Mouse (Mus musculus) megakaryocyte progenitor cell, adult 5-6 weeks (primary cell): Measurements from ENCODE around the gene Lin7a. TPM values are rescaled to one million over a fixed set of nuclear protein-coding genes. Genes with fewer than 3 reads are reported as not detected.

Experiments
- ATAC-seq: replicated peaks from 2 replicates; pipeline ENCODE4 v1.8.0; 2016; ENCODE audit warnings: mild to moderate bottlenecking, moderate TSS enrichment, inconsistent platforms; ENCODE audit not compliant: poor library complexity
- total RNA-seq, 2 experiments: library from RNA; stranded (forward) in 1 of 2; stranded (reverse) in 1 of 2; fragments of 157-497, 149-512 nt in 1 of 2; fragments of 200-1000 nt in 1 of 2; gene quantifications; 2 replicates each; pipeline versions ENCODE4 v1.2.3 to v1.2.4; 2015 to 2017

Lin7a gene
- total RNA-seq (2015) (not detected in 2 replicates), total RNA-seq (2017) (not detected in 2 replicates)

DNA sequence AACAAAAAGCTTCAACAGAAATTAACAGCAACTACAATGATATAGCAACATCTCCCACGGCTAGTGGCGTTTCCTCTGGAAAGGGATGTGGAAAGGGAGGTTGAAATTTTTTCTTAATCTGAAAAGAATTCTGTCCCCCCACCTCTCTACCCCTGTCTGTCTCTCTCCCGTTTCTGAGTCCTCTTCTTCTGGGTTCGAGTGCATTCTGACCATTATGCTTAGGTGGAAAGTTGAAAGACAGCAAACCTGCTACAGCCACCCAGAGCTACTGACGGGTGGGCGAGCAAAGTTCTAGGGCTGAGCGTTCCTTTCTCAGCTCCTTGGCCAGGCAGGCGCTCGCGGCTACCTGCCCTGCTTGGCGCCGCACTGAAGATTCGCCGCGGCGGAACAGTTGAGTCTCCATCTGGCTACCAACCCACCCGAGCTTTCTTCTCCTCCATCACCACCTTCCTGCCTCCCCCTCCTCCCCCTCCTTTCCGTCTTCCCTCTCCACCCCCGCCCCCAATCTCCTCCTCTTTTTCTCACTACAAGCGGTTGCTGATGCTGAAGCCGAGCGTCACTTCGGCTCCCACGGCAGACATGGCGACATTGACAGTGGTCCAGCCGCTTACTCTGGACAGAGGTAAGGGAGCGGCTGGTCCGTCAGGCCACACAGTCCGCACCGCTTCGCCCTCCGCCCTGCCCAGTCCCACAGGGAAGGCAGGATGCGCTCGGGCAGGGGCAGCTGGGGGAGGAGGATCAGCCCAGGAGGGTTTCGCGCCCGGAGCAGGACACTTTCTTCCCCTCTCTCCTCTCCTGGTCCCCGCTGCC, at the start of gene Lin7a:
Lin7a (plus strand) TSS at position 366 of the 810 bp plus-strand sequence.
- no peak for ATAC-seq

DNA sequence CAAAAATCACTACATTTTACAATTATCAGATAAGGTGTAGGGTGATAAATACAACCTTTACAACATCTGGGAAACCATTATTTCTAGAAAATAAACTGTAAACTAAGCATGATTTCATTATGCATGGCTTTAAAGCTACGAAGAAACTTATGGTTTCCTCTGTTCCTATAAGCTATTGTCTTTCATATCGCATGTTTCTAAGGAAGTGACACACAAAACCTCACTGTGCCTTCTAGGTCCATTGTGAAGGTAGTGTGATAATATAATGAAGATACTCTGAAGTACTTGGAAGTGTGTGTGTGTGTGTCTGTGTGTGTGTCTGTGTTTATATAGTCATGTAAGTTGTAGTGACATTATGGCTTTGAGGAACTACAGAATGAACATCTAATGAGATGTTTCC, 49.8 kb upstream of the Lin7a start:
- ATAC-seq: no peak

DNA sequence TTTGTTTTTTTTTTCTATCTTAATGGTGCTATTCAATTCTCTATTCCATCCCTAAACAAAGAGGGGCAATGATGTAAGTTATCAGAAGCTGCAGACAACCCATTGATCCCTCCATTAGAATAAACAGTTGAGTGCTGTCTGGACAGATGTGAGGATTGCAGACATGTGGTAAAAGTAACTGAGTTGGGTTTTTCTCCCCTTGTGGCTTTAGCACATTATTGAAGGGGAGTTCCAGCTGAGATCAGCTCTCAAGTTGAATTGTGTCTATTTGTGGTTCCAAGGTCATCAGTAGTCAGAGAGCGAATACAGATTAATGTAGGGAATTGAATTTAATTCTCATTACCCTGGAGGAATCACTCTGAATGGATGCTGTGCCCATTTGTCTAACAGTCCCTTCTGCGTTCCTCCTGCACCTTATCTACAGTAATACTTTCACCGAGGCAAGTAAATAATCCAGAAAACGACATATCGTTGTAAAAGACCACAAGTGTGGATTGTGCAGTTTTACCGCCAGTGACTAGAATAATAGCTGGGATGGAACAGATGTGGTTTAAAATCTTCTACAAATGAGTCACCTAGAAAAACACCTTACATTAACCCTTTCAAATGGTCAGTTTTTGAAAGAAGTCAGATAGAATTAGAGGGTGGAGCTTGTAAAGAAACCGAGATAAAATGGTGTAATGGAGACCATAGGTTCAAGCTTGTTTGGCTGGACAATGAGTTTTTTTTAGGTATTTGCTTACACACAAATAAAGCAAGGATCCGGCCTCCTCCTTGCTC, 48.9 kb upstream of the Lin7a start:
- no peak for ATAC-seq

DNA sequence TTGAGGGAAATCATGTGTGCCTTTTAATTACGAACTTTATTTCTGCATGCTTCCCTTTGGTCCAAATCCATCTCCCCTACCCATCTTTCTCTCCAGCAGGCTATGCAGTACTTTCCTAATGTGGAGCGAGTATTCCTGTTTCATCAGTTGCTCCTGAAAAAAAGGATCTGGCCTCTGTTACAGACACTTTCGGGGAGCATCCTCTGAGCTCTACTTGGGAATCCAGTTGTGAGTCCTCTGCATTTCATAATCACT, 48.4 kb upstream of the Lin7a start:
- ATAC-seq: no peak

DNA sequence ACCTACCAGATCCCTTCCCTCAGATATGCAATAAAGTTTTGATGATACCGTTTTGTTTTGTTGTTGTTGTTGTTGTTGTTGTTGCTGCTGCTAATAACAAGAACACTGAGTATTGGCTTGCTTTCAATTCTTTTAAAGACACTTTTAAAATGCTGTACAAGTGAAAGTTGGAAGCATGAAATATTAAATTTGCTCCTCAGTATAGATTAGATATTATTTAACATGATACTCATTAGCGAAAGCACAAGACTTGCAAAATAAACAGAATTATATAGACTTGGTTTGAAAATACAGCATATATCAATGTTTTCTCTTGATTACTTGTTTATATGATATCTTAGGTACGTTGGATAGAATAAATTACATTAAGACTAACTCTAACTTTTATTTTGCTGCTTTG, 47.7 kb upstream of the Lin7a start:
- no peak for ATAC-seq

- no peak for ATAC-seq
Measured at GRCm38 (mm10) chr10:107224596-107225330, 46.7 kb upstream of the Lin7a start.

- no peak for ATAC-seq
Measured at GRCm38 (mm10) chr10:107225331-107225835, 46.1 kb upstream of the Lin7a start.

DNA sequence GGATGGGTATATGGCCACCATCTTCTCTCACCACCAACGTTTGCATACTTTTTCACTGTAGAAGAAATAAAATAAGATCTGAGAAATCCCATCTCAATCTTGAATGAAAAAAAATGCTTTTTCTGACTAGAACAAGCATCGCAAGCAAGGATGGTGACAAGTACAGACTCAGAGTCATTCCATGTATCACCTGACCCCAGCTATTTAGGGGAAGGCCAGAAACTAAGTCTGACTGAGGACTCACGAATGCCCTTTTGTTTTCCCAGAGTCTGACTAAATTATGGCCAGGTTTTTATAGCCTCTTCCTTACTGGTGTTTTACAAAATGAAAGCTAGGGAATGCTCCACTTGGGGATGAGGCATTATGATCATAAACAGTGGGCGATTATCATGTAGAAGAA, 45.6 kb upstream of the Lin7a start:
- ATAC-seq: no peak

DNA sequence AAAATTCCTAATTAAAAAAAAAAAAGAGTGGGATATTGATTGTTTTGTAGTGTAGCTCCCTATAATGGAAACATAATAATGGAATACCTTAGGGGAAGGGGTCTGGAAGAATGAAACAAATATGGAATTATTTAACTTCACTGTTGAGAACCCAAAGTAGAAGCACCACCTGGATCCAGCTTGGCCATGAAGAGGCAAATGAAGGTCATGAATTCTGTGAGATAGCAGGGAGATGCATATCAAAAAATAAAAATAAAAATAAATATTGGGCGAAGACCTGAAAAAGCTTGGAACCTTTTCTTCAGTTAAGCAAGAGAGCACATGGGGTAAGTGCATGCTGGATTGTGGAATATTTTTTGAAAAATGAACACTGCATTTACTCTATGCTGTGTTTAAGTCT, 43.6 kb upstream of the Lin7a start:
- no peak for ATAC-seq

DNA sequence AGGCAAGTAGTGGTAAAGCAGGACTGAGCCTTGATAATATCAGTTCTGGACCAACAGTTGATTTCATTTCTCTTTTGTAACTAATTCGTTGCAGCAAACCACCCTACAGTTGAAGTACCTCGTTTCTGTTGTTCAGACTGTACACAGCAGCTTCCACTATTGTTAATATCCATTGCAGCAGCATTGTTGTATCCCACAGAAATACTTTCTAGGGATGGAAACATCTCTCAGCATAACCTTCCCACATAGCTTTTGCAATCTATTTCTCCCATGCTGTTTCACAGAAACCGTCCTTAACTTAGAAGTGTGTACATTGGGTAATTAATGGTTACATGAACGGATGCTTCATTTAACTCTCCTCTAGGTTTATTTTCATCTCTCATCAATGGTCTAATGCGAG, 42.7 kb upstream of the Lin7a start:
- no peak for ATAC-seq

DNA sequence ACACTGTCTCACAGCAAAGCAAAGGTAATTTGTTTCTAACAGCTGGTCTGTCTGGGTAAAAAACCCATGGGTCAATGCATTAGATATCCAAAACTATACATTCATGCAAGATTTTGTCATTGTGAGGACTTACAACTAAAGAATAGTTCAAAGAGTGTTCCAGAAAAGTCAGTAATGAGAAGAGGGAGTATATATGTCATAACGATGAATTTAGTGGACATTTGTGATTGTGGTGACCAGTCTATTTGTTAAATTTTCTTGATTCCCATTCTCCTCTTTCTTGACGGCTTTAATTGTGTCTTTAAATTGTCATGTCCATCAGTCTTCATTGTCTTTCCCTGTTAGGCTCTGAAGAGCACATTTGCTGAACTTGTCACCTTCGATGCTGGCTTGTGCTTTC, 42.1 kb upstream of the Lin7a start:
- ATAC-seq: no peak

GRCm38 (mm10) chr10:107230081-107230850, 41.2 kb upstream of the Lin7a start:
- ATAC-seq: no peak

GRCm38 (mm10) chr10:107230851-107231130, 40.7 kb upstream of the Lin7a start:
- ATAC-seq: no peak

DNA sequence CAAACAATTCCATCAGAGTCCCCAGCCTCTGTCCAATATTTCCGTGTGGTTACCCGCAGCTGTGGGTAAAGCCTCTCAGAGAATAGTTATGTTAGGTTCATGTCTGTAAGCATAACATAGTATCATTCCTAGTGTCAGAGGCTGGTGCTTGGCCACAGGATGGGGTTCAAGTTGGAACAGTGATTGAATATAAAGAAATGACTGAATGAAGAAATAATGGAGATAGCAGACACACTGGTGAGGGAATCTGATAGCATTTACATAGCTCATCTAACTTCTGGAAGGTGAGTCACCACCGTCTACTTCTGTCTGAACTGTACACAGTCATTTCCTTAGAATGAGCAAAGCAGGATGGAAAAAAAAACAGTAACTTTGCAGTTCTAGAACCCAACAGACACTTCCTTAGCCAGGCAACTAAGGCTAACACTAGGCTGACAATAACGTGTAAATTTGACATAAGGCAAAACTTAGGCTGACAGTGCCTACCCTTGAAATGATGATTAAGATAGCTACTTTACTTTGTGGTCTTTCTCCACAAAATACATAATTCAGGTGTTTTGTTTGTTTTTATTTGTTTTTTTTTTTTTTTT, 40.0 kb upstream of the Lin7a start:
- ATAC-seq: no peak

DNA sequence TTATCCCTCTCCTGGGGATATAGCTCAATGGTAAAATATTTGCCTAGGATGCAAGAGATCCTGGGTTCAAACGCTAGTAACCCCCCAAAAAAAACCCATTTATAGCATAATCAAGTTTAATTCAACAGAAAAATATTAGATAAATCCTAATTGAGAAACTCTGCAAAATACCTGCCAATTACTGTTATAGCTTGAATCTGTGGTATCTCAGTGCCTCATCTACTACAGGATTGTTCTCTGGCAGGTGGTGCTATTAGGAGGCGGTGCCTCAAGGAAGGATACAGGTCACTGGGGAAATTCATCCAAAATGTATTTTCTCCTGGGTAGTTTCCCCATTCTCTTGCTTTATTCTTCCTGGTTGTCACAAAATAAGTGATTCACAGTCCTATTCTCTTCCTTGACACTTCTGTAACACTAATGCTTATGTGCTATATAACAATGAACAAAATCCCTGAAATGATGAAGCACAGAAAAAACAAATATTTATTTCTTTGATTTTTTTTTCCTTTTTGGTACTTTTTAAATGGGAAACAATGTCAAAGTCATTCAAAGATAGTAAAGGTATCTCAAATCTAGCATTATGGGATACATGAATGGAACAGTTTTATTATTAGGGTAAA, 38.9 kb upstream of the Lin7a start:
- ATAC-seq: no peak

- no peak for ATAC-seq
Measured at GRCm38 (mm10) chr10:107233221-107233620, 38.3 kb upstream of the Lin7a start.

DNA sequence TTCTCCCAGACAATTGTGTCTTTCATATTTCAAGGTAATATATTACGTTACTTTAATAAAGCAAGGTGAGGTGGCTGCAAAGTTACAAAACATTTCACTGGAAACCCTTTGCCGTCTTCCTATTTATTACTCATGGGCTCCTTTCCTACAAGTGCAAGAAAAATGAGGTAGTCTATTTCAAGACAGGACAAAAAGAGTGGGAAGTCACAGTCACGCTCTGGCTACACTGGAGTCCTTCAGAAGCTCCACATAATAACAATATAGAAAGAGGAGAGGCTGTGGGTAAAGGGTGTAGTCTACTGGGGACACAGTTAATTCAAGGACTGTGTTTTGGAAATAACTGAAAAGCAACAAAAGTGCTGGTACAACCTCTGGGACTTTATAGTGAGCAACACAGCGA, 37.7 kb upstream of the Lin7a start:
- no peak for ATAC-seq

DNA sequence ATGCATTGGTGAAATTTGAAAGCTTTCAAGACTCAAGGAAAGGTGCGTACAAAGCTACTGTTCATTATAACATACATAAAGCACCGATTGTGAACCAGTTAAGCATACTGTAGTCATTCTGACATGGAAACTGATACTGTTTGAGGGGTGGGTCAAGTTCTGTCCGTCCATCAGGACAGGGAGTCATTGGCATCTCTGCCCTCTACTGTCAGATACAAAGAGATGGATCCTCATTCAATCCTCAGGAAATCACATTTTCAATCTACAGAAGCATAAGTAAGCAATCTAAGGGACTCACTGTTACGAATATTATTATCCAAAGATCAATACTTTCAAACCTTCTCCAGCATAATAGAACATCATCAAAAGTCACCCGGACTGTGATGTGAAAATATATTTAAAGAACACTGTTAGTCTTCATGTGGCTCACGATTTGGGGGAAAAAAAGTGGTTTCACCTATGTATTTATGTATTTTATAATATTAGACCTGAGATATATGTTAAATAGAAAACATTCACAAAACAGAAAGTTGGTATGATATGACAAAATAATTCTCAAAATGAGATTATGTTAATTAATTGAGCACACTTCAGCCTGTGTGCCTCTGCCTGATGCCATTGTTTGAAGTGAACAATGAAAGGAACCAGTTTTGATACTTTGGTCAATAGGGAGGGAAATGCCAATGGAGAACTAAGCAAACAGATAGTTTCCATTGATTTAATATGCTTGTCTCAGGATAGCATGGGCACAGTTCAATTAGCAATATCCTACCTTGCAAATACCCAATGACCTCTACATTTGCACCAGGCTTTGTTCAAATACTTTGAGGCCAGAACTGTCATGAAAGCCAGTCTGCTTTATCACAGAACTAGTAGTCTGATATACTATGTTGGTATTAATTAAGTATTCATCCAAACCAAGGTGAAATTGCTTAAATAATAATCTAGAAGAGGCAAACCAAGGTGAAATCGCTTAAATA, 36.8 kb upstream of the Lin7a start:
- no peak for ATAC-seq

DNA sequence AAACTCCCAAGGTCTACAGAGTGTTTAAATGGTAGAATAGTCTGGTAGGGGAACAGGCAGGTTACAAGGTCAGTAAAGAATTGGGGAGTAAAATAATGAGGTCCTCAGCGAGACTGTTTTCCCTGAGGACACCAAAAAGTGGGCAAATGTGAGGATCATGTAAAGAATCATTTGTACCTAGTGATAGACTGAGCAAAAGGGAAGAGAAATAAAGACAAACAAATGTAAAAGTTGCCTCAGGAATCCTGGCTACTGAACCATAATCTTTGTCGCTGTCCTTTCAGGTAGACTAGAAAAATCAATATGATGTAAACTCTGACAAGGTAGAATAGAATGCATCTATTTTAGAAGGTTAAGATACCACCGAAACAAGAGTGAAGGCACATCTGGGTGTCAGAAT, 36.0 kb upstream of the Lin7a start:
- no peak for ATAC-seq
